In the genomic region with DNA sequence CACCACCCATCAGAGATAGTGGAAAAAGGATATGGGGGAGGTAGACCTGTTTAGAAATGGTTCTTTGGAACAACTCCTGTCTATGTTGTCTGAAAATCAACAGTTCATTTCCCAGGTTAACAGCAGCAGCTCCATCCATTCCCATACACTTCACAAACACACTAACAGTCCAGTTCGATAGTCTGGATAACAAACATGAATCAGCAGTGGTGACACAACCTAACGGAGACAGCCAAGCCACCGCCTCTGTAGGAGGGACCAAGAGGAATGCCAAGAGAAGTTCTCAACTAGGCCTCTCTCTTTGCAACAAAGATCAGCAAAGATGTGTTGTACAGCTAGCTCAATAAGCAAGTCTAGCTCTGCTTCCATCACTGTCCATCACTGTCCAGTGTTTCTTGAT, we compare ENCODE assay signal across 19 mouse cellular contexts. TPM values are rescaled to one million over a fixed set of nuclear protein-coding genes. Genes with fewer than 3 reads are reported as not detected.
DNase-seq lines count a peak whose midpoint lies in the region; ATAC-seq and TF ChIP-seq lines count a peak whose summit lies in the region.
"Had no signal": no experiment of that assay in that cellular context is flagged by ENCODE, and none has a peak within 500 bp of the region (broad histone marks: within the 10 kb centered on the region; RNA-seq: fewer than 3 reads in every experiment).

No protein-coding gene starts in this region.

- peak overlapping the region; percentile 99; the same call in 1 of the 2 replicates for H3K4me2 ChIP-seq in hindbrain, embryonic 15.5 days
- H3K4me2 ChIP-seq in hindbrain, postnatal 0 days (ENCODE audit: low read depth, low read length), result no peak overlapping the region

- H3K9me3 ChIP-seq in hindbrain, embryonic 15.5 days, result no peaks in the 10 kb centered on the region
- no peaks in the 10 kb centered on the region for H3K9me3 ChIP-seq in hindbrain, postnatal 0 days (ENCODE audit: low read length)

- TF ChIP-seq CTCF in hindbrain, postnatal 0 days (IDR thresholded peaks at IDR 0.05; ENCODE audit: low read depth), result no peak

- H3K36me3 ChIP-seq in hindbrain, embryonic 15.5 days, result no peaks in the 10 kb centered on the region
- no peaks in the 10 kb centered on the region; the same call in 1 of the 2 replicates for H3K36me3 ChIP-seq in hindbrain, postnatal 0 days (ENCODE audit: insufficient read depth, low read length)

- H3K27me3 ChIP-seq in hindbrain, embryonic 15.5 days, result no peaks in the 10 kb centered on the region
- no peaks in the 10 kb centered on the region for H3K27me3 ChIP-seq in hindbrain, postnatal 0 days (ENCODE audit: insufficient read depth, low read length)

- no peak for ATAC-seq in hindbrain, embryonic 15.5 days (ENCODE audit: low FRiP score, low read depth)
- ATAC-seq in hindbrain, postnatal 0 days, result no peak
- ATAC-seq in erythroblast, adult 5-6 weeks (replicated peaks; ENCODE audit: low FRiP score, poor library complexity, severe bottlenecking), result peak; percentile 42; the same call in 1 of the 2 replicates
- no peak for ATAC-seq in activated CD4-positive, CD25-positive, alpha-beta regulatory T cell, adult 4 months
- ATAC-seq: lung, postnatal 0 days had no signal

- H3K27ac ChIP-seq in hindbrain, embryonic 15.5 days (replicated peaks), result no peak overlapping the region
- no peak overlapping the region for H3K27ac ChIP-seq in hindbrain, postnatal 0 days

- H3K4me3 ChIP-seq in hindbrain, embryonic 15.5 days, result no peak overlapping the region
- no peak overlapping the region for H3K4me3 ChIP-seq in hindbrain, postnatal 0 days (ENCODE audit: low read length)

- WGBS in hindbrain, embryonic 15.5 days, result 90% methylated on average over 3 of the region's 3 CpGs
- WGBS in hindbrain, postnatal 0 days, result 87% methylated on average over 3 of the region's 3 CpGs

- H3K9ac ChIP-seq in hindbrain, embryonic 15.5 days, result no peak overlapping the region
- H3K9ac ChIP-seq in hindbrain, postnatal 0 days (replicated peaks; ENCODE audit: low read length), result no peak overlapping the region; the same call in 1 of the 2 replicates

- H3K4me1 ChIP-seq in hindbrain, embryonic 15.5 days (replicated peaks), result peaks cover 32% of the 10 kb centered on the region
- H3K4me1 ChIP-seq in hindbrain, postnatal 0 days (ENCODE audit: insufficient read depth, low read length), result peaks cover 14% of the 10 kb centered on the region

- peak; percentile 62 for DNase-seq in adrenal gland, postnatal 10 days
- DNase-seq in adrenal gland, postnatal 25 days, result no peak
- DNase-seq in hindbrain, postnatal 0 days (ENCODE audit: low spot score), result no peak
- peak; percentile 24 for DNase-seq in 3T3-L1 (ENCODE audit: low read depth, low spot score)
- DNase-seq in frontal cortex, adult 2 months (ENCODE audit: extremely low spot score in 1 of 2, low spot score in 1 of 2), result no peak
- DNase-seq: B cell, adult 2 months; cerebellum, postnatal 10 days; heart, postnatal 4 days; left cerebral cortex, postnatal 4 days; thymus, postnatal 25 days had no signal

RNA-seq across cellular contexts. Expression of a gene that starts 1.5 kb away (rescaled TPM):
- total RNA-seq in adrenal gland, postnatal 10 days (2021), result 100 to 1,000 TPM; 118 to 141 TPM
- 91.0 and 98.7 TPM in 2 replicates for total RNA-seq in adrenal gland, postnatal 25 days (2021)
- 92.0 and 99.4 TPM in 2 replicates for polyA plus RNA-seq in hindbrain, embryonic 15.5 days (2015; fragmentation: Nextera tagmentation; extraction: Ambion mirVana)
- 65.7 and 83.4 TPM in 2 replicates for total RNA-seq in hindbrain, postnatal 0 days (2014; rRNA removed)
- 68.8 and 72.2 TPM in 2 replicates for polyA plus RNA-seq in hindbrain, postnatal 0 days (2015; fragmentation: Nextera tagmentation; extraction: Ambion mirVana)
- 4.6 and 14.0 TPM in 2 replicates for total RNA-seq in erythroblast, adult 5-6 weeks (2015; ENCODE audit: low replicate concordance)
- 11.9 and 17.4 TPM in 2 replicates for total RNA-seq in erythroblast, adult 5-6 weeks (2017; ENCODE audit: low replicate concordance)
- 88.4 and 95.8 TPM in 2 replicates for polyA plus RNA-seq in frontal cortex, adult 2 months (2012; rRNA removed)
- 10 to 100 TPM; 16.3 to 21.0 TPM for polyA plus RNA-seq in activated CD4-positive, CD25-positive, alpha-beta regulatory T cell, adult 4 months (2017; shearing (Covaris generic))

RNA-seq across cellular contexts. Expression of a gene that starts 12.1 kb away (rescaled TPM):
- total RNA-seq in adrenal gland, postnatal 10 days (2021), result 1 to 10 TPM; 6.6 to 7.9 TPM
- total RNA-seq in adrenal gland, postnatal 25 days (2021), result 2.6 and 3.7 TPM in 2 replicates
- 32.2 and 33.7 TPM in 2 replicates for polyA plus RNA-seq in hindbrain, embryonic 15.5 days (2015; fragmentation: Nextera tagmentation; extraction: Ambion mirVana)
- 43.3 and 55.5 TPM in 2 replicates for total RNA-seq in hindbrain, postnatal 0 days (2014; rRNA removed)
- 27.8 and 29.4 TPM in 2 replicates for polyA plus RNA-seq in hindbrain, postnatal 0 days (2015; fragmentation: Nextera tagmentation; extraction: Ambion mirVana)
- total RNA-seq in erythroblast, adult 5-6 weeks (2015; ENCODE audit: low replicate concordance), result not detected in 2 replicates
- not detected in 2 replicates for total RNA-seq in erythroblast, adult 5-6 weeks (2017; ENCODE audit: low replicate concordance)
- 30.7 and 31.8 TPM in 2 replicates for polyA plus RNA-seq in frontal cortex, adult 2 months (2012; rRNA removed)
- polyA plus RNA-seq in activated CD4-positive, CD25-positive, alpha-beta regulatory T cell, adult 4 months (2017; shearing (Covaris generic)), result under 1 TPM in 1 of 2 experiments, not detected in 1; 0.09 TPM

RNA-seq across cellular contexts. Expression of a gene that starts 23.3 kb away (rescaled TPM):
- 1 to 10 TPM in 1 of 2 experiments, under 1 TPM in 1; 0.54 to 1.4 TPM for total RNA-seq in adrenal gland, postnatal 10 days (2021)
- total RNA-seq in adrenal gland, postnatal 25 days (2021), result 0.79 and 1.2 TPM in 2 replicates
- polyA plus RNA-seq in hindbrain, embryonic 15.5 days (2015; fragmentation: Nextera tagmentation; extraction: Ambion mirVana), result 0.98 and 1.2 TPM in 2 replicates
- total RNA-seq in hindbrain, postnatal 0 days (2014; rRNA removed), result 0.86 and 2.3 TPM in 2 replicates
- polyA plus RNA-seq in hindbrain, postnatal 0 days (2015; fragmentation: Nextera tagmentation; extraction: Ambion mirVana), result 1.0 and 1.2 TPM in 2 replicates
- 1.3 TPM in 1 of 2 replicates, not detected in the other for total RNA-seq in erythroblast, adult 5-6 weeks (2015; ENCODE audit: low replicate concordance)
- 0.42 and 1.3 TPM in 2 replicates for total RNA-seq in erythroblast, adult 5-6 weeks (2017; ENCODE audit: low replicate concordance)
- 24.2 and 26.8 TPM in 2 replicates for polyA plus RNA-seq in frontal cortex, adult 2 months (2012; rRNA removed)
- polyA plus RNA-seq in activated CD4-positive, CD25-positive, alpha-beta regulatory T cell, adult 4 months (2017; shearing (Covaris generic)), result under 1 TPM in 1 of 2 experiments, not detected in 1; 0.16 TPM

RNA-seq across cellular contexts. Expression of a gene that starts 27.8 kb away (rescaled TPM):
- 1 to 10 TPM in 1 of 2 experiments, under 1 TPM in 1; 0.81 to 1.4 TPM for total RNA-seq in adrenal gland, postnatal 10 days (2021)
- 0.86 and 1.6 TPM in 2 replicates for total RNA-seq in adrenal gland, postnatal 25 days (2021)
- polyA plus RNA-seq in hindbrain, embryonic 15.5 days (2015; fragmentation: Nextera tagmentation; extraction: Ambion mirVana), result 23.8 and 27.0 TPM in 2 replicates
- 73.3 and 82.2 TPM in 2 replicates for total RNA-seq in hindbrain, postnatal 0 days (2014; rRNA removed)
- polyA plus RNA-seq in hindbrain, postnatal 0 days (2015; fragmentation: Nextera tagmentation; extraction: Ambion mirVana), result 31.0 and 33.6 TPM in 2 replicates
- total RNA-seq in erythroblast, adult 5-6 weeks (2015; ENCODE audit: low replicate concordance), result 0.19 TPM in 1 of 2 replicates, not detected in the other
- total RNA-seq in erythroblast, adult 5-6 weeks (2017; ENCODE audit: low replicate concordance), result not detected in 2 replicates
- polyA plus RNA-seq in frontal cortex, adult 2 months (2012; rRNA removed), result 62.9 and 63.6 TPM in 2 replicates
- under 1 TPM in 1 of 2 experiments, not detected in 1; 0.22 TPM for polyA plus RNA-seq in activated CD4-positive, CD25-positive, alpha-beta regulatory T cell, adult 4 months (2017; shearing (Covaris generic))

RNA-seq across cellular contexts. Expression of a gene that starts 27.9 kb away (rescaled TPM):
- total RNA-seq in adrenal gland, postnatal 10 days (2021), result not detected
- total RNA-seq in adrenal gland, postnatal 25 days (2021), result not detected in 2 replicates
- not detected in 2 replicates for polyA plus RNA-seq in hindbrain, embryonic 15.5 days (2015; fragmentation: Nextera tagmentation; extraction: Ambion mirVana)
- total RNA-seq in hindbrain, postnatal 0 days (2014; rRNA removed), result not detected in 2 replicates
- polyA plus RNA-seq in hindbrain, postnatal 0 days (2015; fragmentation: Nextera tagmentation; extraction: Ambion mirVana), result not detected in 2 replicates
- total RNA-seq in erythroblast, adult 5-6 weeks (2015; ENCODE audit: low replicate concordance), result 2.5 TPM in 1 of 2 replicates, not detected in the other
- total RNA-seq in erythroblast, adult 5-6 weeks (2017; ENCODE audit: low replicate concordance), result 1.7 and 4.3 TPM in 2 replicates
- polyA plus RNA-seq in frontal cortex, adult 2 months (2012; rRNA removed), result not detected in 2 replicates
- polyA plus RNA-seq in activated CD4-positive, CD25-positive, alpha-beta regulatory T cell, adult 4 months (2017; shearing (Covaris generic)), result not detected
- total RNA-seq: gastrocnemius, adult 18-20 months; heart, postnatal 4 days; layer of hippocampus, postnatal 25 days; left cerebral cortex, postnatal 4 days had no signal
- polyA plus RNA-seq: forebrain, embryonic 11.5 days; neural tube, embryonic 11.5 days; small intestine, adult 2 months had no signal

Comparison
In these comparisons a context has a peak if more than half of its experiments do, and no peak if none do; other contexts are left out.
1. DNase-seq: peak in adrenal gland, postnatal 10 days (single experiment) and 3T3-L1 (single experiment); none in adrenal gland, postnatal 25 days (single experiment), hindbrain, postnatal 0 days (single experiment) and frontal cortex, adult 2 months (0 of 2).